Mouse (Mus musculus): ENCODE results near the gene Cald1. TPM values are rescaled to one million over a fixed set of nuclear protein-coding genes. Genes with fewer than 3 reads are reported as not detected.

The Cald1 gene
- polyA plus RNA-seq, 1 experiment from 2014 or later = 58.0 TPM

DNA sequence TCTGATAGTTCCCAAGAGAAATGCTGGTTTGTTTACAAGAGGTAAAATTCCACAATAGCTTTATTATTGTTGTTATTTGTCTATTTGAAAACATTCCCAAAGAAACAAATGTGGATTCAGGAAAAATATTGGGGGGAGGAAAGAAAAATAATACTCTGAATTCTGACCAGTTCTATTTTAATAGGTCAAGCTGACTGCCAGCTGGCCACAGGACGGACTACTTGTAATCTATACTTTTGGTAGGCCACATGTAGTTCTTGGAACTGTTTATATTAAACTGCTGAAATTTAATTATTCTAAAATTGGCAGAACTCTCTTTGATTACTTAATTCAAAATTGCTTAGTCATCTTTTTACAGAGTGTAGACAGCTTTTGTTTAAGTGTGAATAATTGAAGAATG, 73.1 kb downstream of the Cald1 start:
- no peaks in the 10 kb centered on the region for H3K4me1 ChIP-seq (replicated peaks)

DNA sequence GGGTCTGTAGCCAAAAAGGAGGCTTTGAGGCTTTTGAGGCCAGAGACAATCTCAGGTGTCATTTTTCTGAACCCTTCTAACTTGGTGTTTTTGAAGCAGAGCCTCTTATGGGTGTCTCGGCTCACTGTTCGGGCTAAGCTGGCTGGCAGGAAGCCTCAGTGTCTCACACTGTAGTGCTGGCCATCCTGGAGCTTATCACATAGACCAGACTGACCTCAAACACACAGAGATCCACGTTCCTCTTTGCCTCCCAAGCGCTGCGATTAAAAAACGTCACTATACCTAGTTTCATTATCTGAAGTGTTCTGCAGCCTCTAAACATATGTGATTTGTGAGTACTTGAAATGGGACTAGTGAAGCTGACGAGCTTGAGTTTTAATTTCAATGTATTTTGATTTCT, 76.1 kb downstream of the Cald1 start:
- Histone ChIP-seq H3K4me2 (peak overlapping the region; percentile 35), H3K36me3 (replicated peaks) (no peaks in the 10 kb centered on the region), H3K27me3 (no peaks in the 10 kb centered on the region), H3K4me3 (replicated peaks) (no peak overlapping the region), H3K4me1 (replicated peaks) (no peaks in the 10 kb centered on the region), H3K9me3 (replicated peaks) (no peaks in the 10 kb centered on the region), H3K9ac (no peak overlapping the region), H3K27ac (replicated peaks) (no peak overlapping the region)
- ATAC-seq (ENCODE audit: insufficient read depth) = no peak
- whole genome bisulfite sequencing (ENCODE audit: insufficient replicate concordance) = 11% methylated on average over 7 of the region's 7 CpGs

More for the DNA sequence above, 73.1 kb downstream of the Cald1 start:
- Histone ChIP-seq H3K4me2 (no peak overlapping the region), H3K27ac (replicated peaks) (no peak overlapping the region), H3K9me3 (replicated peaks) (no peaks in the 10 kb centered on the region), H3K27me3 (no peaks in the 10 kb centered on the region), H3K4me3 (replicated peaks) (no peak overlapping the region), H3K36me3 (replicated peaks) (no peaks in the 10 kb centered on the region), H3K9ac (no peak overlapping the region)
- 59% methylated on average over 1 of the region's 1 CpGs for WGBS (ENCODE audit: insufficient replicate concordance)
- no peak for ATAC-seq (ENCODE audit: insufficient read depth)

DNA sequence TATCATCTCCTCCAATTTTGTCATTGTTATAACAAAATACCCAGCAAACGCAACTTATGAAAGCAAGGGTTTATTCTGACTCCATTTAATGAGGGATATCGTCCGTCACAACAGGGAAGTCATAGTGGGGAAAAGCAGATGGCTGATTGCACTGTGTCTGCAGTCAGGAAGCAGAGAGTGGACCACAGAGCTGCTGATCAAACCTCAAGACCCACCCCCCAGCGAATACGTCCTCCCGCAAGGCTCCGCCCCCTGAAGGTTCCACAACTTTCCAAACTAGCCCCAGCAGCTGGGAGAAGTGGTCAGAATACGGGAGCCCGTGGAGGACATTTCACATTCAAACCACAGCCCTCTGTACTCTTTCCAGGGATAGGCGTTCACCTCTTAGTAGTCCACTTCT, 76.6 kb downstream of the Cald1 start:
- H3K4me2 ChIP-seq = peak overlapping the region; percentile 35; the same call in 1 of the 2 replicates

DNA sequence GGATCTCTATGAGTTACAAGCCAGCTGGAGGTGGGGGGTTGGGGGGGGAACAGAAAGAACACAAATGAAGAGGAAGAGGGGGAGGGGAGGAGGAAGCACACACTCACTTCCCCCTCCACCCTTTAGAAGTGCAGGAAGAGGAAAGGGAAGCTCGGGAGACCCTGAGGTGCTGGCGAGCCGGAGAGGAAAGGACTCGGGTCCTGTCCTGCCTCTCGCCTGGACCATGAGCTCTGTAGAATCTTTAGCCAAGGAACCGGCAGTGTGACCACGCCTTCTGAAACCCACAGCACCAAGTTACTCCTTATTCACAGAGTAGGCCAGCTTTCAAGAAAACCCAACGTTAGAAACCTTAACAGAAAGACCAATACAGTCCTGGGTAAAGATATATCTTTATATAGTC, 83.8 kb downstream of the Cald1 start:
- no peak overlapping the region for H3K4me2 ChIP-seq
- H3K9ac ChIP-seq = no peak overlapping the region
- 0 out of 2 replicates have a peak, but pooled peaks cover 2% of the 10 kb centered on the region for H3K4me1 ChIP-seq (replicated peaks)
- no peak overlapping the region for H3K27ac ChIP-seq (replicated peaks)
- ATAC-seq (ENCODE audit: insufficient read depth) = no peak
- H3K36me3 ChIP-seq (replicated peaks) = no peaks in the 10 kb centered on the region
- WGBS (ENCODE audit: insufficient replicate concordance) = 19% methylated on average over 8 of the region's 8 CpGs
- no peaks in the 10 kb centered on the region for H3K9me3 ChIP-seq (replicated peaks)
- no peak overlapping the region for H3K4me3 ChIP-seq (replicated peaks)
- H3K27me3 ChIP-seq = peaks cover 4% of the 10 kb centered on the region

More for the DNA sequence above, 76.6 kb downstream of the Cald1 start:
- Histone ChIP-seq H3K4me3 (replicated peaks) (no peak overlapping the region), H3K9ac (no peak overlapping the region), H3K27me3 (no peaks in the 10 kb centered on the region), H3K9me3 (replicated peaks) (no peaks in the 10 kb centered on the region), H3K27ac (replicated peaks) (no peak overlapping the region), H3K4me1 (replicated peaks) (no peaks in the 10 kb centered on the region), H3K36me3 (replicated peaks) (no peaks in the 10 kb centered on the region)
- no peak for ATAC-seq (ENCODE audit: insufficient read depth)
- WGBS (ENCODE audit: insufficient replicate concordance) = 23% methylated on average over 10 of the region's 10 CpGs

DNA sequence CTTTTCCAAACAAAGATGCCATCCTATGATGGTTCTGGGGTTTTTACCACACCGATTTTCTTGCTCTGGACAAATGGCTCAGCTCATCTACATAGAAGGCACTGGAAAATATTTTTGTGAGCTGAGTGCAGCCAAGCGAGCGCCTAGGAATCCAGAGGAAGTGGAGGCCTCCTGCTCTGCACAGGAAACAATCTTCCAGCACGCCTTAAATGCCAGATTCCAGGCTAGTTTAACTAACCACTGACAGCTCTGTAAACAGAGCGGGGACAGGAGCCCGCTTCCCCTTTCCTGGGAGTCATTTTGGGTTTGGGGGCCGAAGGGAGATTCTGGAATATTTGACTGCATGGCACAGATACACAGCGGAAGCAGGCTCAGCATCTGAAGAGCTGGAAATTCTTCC, 86.6 kb downstream of the Cald1 start:
- WGBS (ENCODE audit: insufficient replicate concordance) = 20% methylated on average over 8 of the region's 8 CpGs
- no peak overlapping the region for H3K4me3 ChIP-seq (replicated peaks)
- no peak overlapping the region for H3K4me2 ChIP-seq
- H3K4me1 ChIP-seq (replicated peaks) = 0 out of 2 replicates have a peak, but pooled peaks cover 2% of the 10 kb centered on the region
- H3K9ac ChIP-seq = no peak overlapping the region
- ATAC-seq (ENCODE audit: insufficient read depth) = no peak
- no peaks in the 10 kb centered on the region for H3K36me3 ChIP-seq (replicated peaks)
- no peak overlapping the region for H3K27ac ChIP-seq (replicated peaks)
- H3K9me3 ChIP-seq (replicated peaks) = no peaks in the 10 kb centered on the region
- H3K27me3 ChIP-seq = peaks cover 4% of the 10 kb centered on the region

DNA sequence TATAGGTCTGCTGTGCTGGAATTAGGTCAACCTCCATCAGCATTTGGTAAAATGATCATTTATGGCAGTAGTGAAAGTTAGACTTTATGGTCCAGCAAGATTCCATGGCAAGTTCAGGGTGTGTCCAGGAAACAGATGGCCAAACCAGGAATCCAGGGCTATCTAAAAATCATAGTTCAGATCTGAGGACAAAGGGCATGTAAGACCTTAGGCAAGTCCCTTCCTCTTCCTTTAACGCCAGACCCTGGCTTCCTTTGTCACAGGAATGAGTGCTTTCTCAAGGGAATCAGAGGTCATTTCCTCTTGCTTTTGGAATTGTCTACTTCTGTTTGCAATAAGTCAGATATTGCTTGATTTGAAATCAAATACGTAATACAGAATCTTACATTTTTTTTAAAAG, 90.7 kb downstream of the Cald1 start:
- Histone ChIP-seq H3K36me3 (replicated peaks) (no peaks in the 10 kb centered on the region), H3K27ac (replicated peaks) (no peak overlapping the region), H3K4me3 (replicated peaks) (no peak overlapping the region), H3K4me1 (replicated peaks) (no peaks in the 10 kb centered on the region), H3K9ac (no peak overlapping the region), H3K27me3 (peaks cover 4% of the 10 kb centered on the region; the same call in 1 of the 2 replicates), H3K9me3 (replicated peaks) (no peaks in the 10 kb centered on the region), H3K4me2 (no peak overlapping the region)
- WGBS (ENCODE audit: insufficient replicate concordance) = 46% methylated on average over 2 of the region's 2 CpGs
- no peak for ATAC-seq (ENCODE audit: insufficient read depth)

DNA sequence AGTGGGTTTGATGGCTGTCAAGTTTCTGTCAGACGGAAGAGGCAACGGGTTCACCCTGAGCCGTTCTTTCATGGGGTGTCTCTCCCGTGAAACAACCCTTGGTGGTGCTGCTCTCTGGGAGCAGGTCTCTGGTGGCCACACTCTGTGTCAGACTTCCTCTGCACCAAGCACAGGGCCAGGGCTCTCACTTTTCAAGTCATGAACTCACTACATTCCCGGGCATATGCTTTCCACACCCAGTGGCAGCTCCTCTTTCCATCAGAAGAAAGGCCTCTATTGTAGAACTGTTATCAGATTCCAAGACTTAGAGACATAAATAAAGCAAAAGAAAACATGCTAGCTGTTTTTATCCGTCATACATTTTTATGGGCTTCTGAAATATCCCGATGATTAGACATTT, 93.1 kb downstream of the Cald1 start:
- no peaks in the 10 kb centered on the region for H3K36me3 ChIP-seq (replicated peaks)
- H3K9ac ChIP-seq = no peak overlapping the region
- H3K9me3 ChIP-seq (replicated peaks) = no peaks in the 10 kb centered on the region
- no peak overlapping the region for H3K4me3 ChIP-seq (replicated peaks)
- H3K27ac ChIP-seq (replicated peaks) = no peak overlapping the region
- 67% methylated on average over 7 of the region's 7 CpGs for WGBS (ENCODE audit: insufficient replicate concordance)
- ATAC-seq (ENCODE audit: insufficient read depth) = no peak
- no peaks in the 10 kb centered on the region for H3K4me1 ChIP-seq (replicated peaks)
- H3K4me2 ChIP-seq = no peak overlapping the region
- H3K27me3 ChIP-seq = no peaks in the 10 kb centered on the region

DNA sequence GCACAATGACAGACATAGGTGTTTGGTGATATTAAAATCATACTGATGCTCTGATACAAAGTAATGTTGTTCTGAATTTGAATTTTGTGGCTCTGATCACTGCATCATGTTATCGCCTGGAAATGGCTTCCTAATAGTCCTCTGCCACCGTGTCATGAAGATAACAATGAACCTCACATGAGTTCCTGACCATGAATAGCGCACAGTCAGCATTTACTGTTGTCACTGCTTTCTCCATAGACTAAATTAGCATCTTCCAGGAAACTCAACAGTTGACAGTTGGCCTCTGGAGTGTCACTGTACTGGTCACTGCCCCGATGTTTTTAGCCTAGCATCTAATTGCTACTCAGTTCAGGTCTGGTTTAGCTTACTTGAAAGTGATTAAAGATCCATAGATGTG, 95.8 kb downstream of the Cald1 start:
- Histone ChIP-seq H3K36me3 (replicated peaks) (no peaks in the 10 kb centered on the region), H3K4me3 (replicated peaks) (no peak overlapping the region), H3K27ac (replicated peaks) (no peak overlapping the region), H3K27me3 (no peaks in the 10 kb centered on the region), H3K4me2 (no peak overlapping the region), H3K9ac (no peak overlapping the region), H3K4me1 (replicated peaks) (no peaks in the 10 kb centered on the region), H3K9me3 (replicated peaks) (no peaks in the 10 kb centered on the region)
- ATAC-seq (ENCODE audit: insufficient read depth) = no peak
- 44% methylated on average over 4 of the region's 4 CpGs for WGBS (ENCODE audit: insufficient replicate concordance)

DNA sequence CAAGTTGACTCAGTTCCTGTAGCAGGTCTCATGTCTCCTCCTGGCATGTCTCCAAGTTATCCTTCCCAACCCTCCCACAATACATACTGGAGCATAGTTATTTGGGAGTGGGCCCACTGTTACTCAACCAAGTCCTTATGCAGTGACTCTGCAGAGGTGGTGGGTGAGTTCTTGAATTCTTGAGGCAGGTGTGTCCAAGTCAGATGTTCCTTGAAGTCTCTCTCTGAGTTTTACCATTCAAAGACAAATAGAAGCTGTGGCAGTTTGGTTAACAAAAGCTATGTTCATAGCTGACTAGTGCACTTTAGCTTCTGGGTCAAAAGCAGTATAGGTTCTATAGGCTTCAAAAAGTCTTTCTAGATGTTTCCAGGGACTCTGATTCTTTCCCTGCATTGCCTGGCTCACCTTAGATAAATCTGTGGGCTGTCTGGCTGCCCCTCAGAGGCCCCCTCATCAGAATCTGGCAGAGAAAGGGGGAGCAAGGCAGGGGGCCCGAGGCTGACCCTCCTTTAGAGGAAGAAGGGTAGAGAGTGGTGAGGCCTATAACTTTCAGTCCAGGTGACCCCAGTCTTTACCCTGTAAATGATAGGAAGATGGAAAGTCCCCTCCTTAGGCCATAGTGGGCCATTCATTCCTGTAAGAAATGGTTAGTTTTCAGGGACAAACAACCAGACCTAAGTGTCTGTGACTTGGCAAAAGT, 105.3 kb downstream of the Cald1 start:
- ATAC-seq (ENCODE audit: insufficient read depth) = no peak

DNA sequence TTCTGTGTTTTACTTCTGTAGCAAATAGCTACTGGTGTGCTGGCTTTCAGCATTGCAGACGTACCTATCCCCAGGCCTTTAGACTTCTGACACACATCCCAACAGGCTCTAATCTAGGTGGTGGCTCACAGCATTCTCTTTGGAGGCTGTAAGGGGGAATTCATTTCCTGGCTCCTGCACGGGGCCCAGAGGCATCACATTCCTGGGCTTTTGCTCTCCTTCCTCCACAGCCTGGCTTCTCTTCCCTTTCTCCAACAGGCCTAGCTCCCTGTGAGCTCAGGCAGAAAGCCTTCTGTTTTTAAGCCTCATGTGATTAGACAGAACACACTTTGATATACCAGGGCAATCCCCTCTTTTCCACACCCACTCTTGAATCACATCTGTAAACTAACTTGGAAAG, 109.2 kb downstream of the Cald1 start:
- H3K27ac ChIP-seq (replicated peaks) = no peak overlapping the region

More for the DNA sequence above, 105.3 kb downstream of the Cald1 start:
- Histone ChIP-seq H3K36me3 (replicated peaks) (no peaks in the 10 kb centered on the region), H3K27ac (replicated peaks) (no peak overlapping the region), H3K27me3 (no peaks in the 10 kb centered on the region), H3K9ac (no peak overlapping the region), H3K4me3 (replicated peaks) (no peak overlapping the region), H3K4me2 (no peak overlapping the region), H3K4me1 (replicated peaks) (no peaks in the 10 kb centered on the region), H3K9me3 (replicated peaks) (0 out of 2 replicates have a peak, but pooled peaks cover 4% of the 10 kb centered on the region)
- 64% methylated on average over 1 of the region's 1 CpGs for WGBS (ENCODE audit: insufficient replicate concordance)

DNA sequence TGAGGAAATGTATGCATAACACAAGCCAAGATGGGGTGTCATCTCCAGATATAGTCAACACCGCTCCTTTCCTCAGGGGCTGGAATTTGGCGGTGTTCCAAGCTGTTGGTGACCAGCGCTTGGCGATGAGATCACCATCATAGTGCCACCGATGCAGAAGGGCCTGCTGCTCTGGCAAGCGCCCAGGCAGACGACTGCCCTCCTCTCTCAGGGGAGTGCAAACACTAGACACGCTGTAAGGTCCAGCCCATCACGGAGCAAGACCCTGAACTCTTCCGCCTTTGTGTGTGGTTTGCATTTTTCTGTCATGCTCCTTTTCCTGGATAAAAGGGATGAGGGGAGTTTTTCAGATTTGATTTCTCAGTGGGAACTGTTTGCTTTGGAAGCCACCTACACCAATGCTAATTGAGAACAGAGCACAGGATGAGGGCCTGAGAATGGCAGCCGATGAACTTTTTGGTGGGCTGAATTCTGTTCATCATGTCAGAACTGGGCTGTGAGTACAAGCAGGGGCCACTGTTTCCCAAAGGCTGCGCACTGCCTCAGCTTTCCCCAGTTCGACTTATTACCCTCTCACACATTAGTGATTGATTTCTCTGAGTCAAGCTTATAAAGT, 110.5 kb downstream of the Cald1 start:
- WGBS (ENCODE audit: insufficient replicate concordance) = 32% methylated on average over 13 of the region's 13 CpGs
- no peak overlapping the region for H3K27ac ChIP-seq (replicated peaks)
- H3K4me3 ChIP-seq (replicated peaks) = peak overlapping the region; percentile 49; the same call in 1 of the 2 replicates
- ATAC-seq (ENCODE audit: insufficient read depth) = no peak
- H3K9ac ChIP-seq = no peak overlapping the region
- 0 out of 2 replicates have a peak, but pooled peaks cover 4% of the 10 kb centered on the region for H3K9me3 ChIP-seq (replicated peaks)
- peak overlapping the region; percentile 31 for H3K4me2 ChIP-seq
- 0 out of 2 replicates have a peak, but pooled peaks cover 3% of the 10 kb centered on the region for H3K4me1 ChIP-seq (replicated peaks)
- H3K27me3 ChIP-seq = no peaks in the 10 kb centered on the region
- H3K36me3 ChIP-seq (replicated peaks) = no peaks in the 10 kb centered on the region

More for the DNA sequence above, 109.2 kb downstream of the Cald1 start:
- ATAC-seq (ENCODE audit: insufficient read depth) = no peak
- no peak overlapping the region for H3K4me2 ChIP-seq
- no peak overlapping the region for H3K9ac ChIP-seq
- no peaks in the 10 kb centered on the region for H3K4me1 ChIP-seq (replicated peaks)
- WGBS (ENCODE audit: insufficient replicate concordance) = 36% methylated on average over 2 of the region's 2 CpGs
- no peak overlapping the region for H3K4me3 ChIP-seq (replicated peaks)
- H3K9me3 ChIP-seq (replicated peaks) = 0 out of 2 replicates have a peak, but pooled peaks cover 4% of the 10 kb centered on the region
- H3K36me3 ChIP-seq (replicated peaks) = no peaks in the 10 kb centered on the region
- no peaks in the 10 kb centered on the region for H3K27me3 ChIP-seq

Measured in liver, embryonic 15.5 days (tissue).